Mouse (Mus musculus): Measurements from ENCODE around the gene Espn.

GRCm38 (mm10) chr4:152141521-152142135 is 10.5 kb downstream of the Espn start:
- TF ChIP-seq POLR2A (IDR thresholded peaks at IDR 0.05; ENCODE audit: insufficient read depth, low read depth, low read length) (no peak), CTCF (IDR thresholded peaks at IDR 0.05) (no peak), EP300 (IDR thresholded peaks at IDR 0.05; ENCODE audit: insufficient read depth, low read depth, low read length) (no peak)

Data from heart, adult 2 months (tissue).